Comparison of ENCODE assay signal across 9 mouse cellular contexts in the genomic region with DNA sequence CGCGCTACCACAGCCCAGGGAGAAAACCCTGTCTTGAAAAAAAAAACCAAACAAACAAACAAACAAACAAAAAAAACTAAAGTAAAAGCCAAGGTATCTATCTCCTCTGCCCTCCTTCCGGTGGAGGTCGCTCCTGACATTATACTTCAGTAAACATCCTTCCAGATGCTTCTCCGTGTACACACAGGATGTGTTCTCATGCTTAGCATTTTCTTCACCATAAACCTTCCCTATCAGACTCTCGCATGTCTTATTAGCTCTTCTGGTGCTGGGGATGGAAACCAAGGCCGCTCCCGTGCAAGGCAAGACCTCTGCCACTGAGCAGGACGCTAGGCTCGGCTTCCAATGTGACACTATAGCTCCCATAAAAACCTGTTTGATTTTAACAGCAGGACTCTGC. TPM values are rescaled to one million over a fixed set of nuclear protein-coding genes. Genes with fewer than 3 reads are reported as not detected.
DNase-seq lines count a peak whose midpoint lies in the region; ATAC-seq and TF ChIP-seq lines count a peak whose summit lies in the region.
"Had no signal": no experiment of that assay in that cellular context is flagged by ENCODE, and none has a peak within 500 bp of the region (broad histone marks: within the 10 kb centered on the region; RNA-seq: fewer than 3 reads in every experiment).

No protein-coding gene starts in this region.

- TF ChIP-seq POLR2A in thymus, adult 2 months (IDR thresholded peaks at IDR 0.05; ENCODE audit: control insufficient read depth, extremely low read depth, insufficient read depth, low read length, poor library complexity), result no peak

- no peak for TF ChIP-seq CTCF in thymus, adult 2 months (IDR thresholded peaks at IDR 0.05; ENCODE audit: borderline replicate concordance, control insufficient read depth, extremely low read depth, insufficient read depth, low read length, poor library complexity)

- H3K36me3 ChIP-seq in kidney, embryonic 14.5 days (ENCODE audit: control insufficient read depth, insufficient read depth, low read length), result no peaks in the 10 kb centered on the region
- peaks cover 42% of the 10 kb centered on the region for H3K36me3 ChIP-seq in thymus, adult 2 months (ENCODE audit: control insufficient read depth, insufficient read depth, low read length)
- H3K36me3 ChIP-seq in limb, embryonic 15.5 days, result no peaks in the 10 kb centered on the region
- H3K36me3 ChIP-seq: neural tube, embryonic 12.5 days had no signal

- H3K4me1 ChIP-seq in kidney, embryonic 14.5 days (ENCODE audit: control insufficient read depth, insufficient read depth, low read length), result no peaks in the 10 kb centered on the region
- H3K4me1 ChIP-seq in thymus, adult 2 months (replicated peaks; ENCODE audit: control insufficient read depth, insufficient read depth, low read length), result peaks cover 45% of the 10 kb centered on the region
- H3K4me1 ChIP-seq in limb, embryonic 15.5 days, result peaks cover 8% of the 10 kb centered on the region

- no peak overlapping the region for H3K4me2 ChIP-seq in kidney, embryonic 14.5 days (replicated peaks; ENCODE audit: low read depth, low read length)
- H3K4me2 ChIP-seq in limb, embryonic 15.5 days, result no peak overlapping the region
- H3K4me2 ChIP-seq: neural tube, embryonic 12.5 days had no signal

- H3K27ac ChIP-seq in kidney, embryonic 14.5 days (ENCODE audit: low read depth, low read length), result 0 out of 2 replicates have a peak overlapping the region, but pooled peaks have one; percentile 20
- peak overlapping the region; percentile 89 for H3K27ac ChIP-seq in thymus, adult 2 months (ENCODE audit: control insufficient read depth, insufficient read depth, low read length)
- 0 out of 2 replicates have a peak overlapping the region, but pooled peaks have one; percentile 38 for H3K27ac ChIP-seq in limb, embryonic 15.5 days
- H3K27ac ChIP-seq: neural tube, embryonic 12.5 days had no signal

- H3K27me3 ChIP-seq in kidney, embryonic 14.5 days (ENCODE audit: control insufficient read depth, insufficient read depth, low read length), result peaks cover 15% of the 10 kb centered on the region
- no peaks in the 10 kb centered on the region for H3K27me3 ChIP-seq in thymus, adult 2 months (ENCODE audit: control insufficient read depth, insufficient read depth, low read length)
- H3K27me3 ChIP-seq in limb, embryonic 15.5 days, result peaks cover 22% of the 10 kb centered on the region

- H3K9me3 ChIP-seq in kidney, embryonic 14.5 days (ENCODE audit: control insufficient read depth, low read length), result no peaks in the 10 kb centered on the region
- no peaks in the 10 kb centered on the region for H3K9me3 ChIP-seq in limb, embryonic 15.5 days
- H3K9me3 ChIP-seq: neural tube, embryonic 12.5 days had no signal

- no peak for ATAC-seq in kidney, embryonic 14.5 days (ENCODE audit: low FRiP score, low TSS enrichment)
- no peak for ATAC-seq in limb, embryonic 15.5 days (ENCODE audit: insufficient number of reproducible peaks, low FRiP score, low TSS enrichment, low read depth)

- 74% methylated on average over 10 of the region's 10 CpGs for WGBS in kidney, embryonic 14.5 days
- 65% methylated on average over 10 of the region's 10 CpGs for WGBS in thymus, adult 2 months
- 72% methylated on average over 10 of the region's 10 CpGs for WGBS in limb, embryonic 15.5 days

- H3K4me3 ChIP-seq in kidney, embryonic 14.5 days (ENCODE audit: low read length), result no peak overlapping the region
- peak overlapping the region; percentile 65 for H3K4me3 ChIP-seq in thymus, adult 2 months (ENCODE audit: control insufficient read depth, insufficient read depth, low read length)
- no peak overlapping the region for H3K4me3 ChIP-seq in limb, embryonic 15.5 days
- H3K4me3 ChIP-seq: neural tube, embryonic 12.5 days had no signal

- no peak for DNase-seq in kidney, postnatal 4 days
- DNase-seq in thymus, adult 2 months, result peak; percentile 46
- DNase-seq in thymus, postnatal 0 days (ENCODE audit: low spot score), result no peak
- no peak for DNase-seq in right cerebral cortex, postnatal 25 days
- no peak for DNase-seq in spleen, postnatal 10 days (ENCODE audit: low spot score in 2 of 2)
- DNase-seq: cerebellum, postnatal 25 days had no signal

- no peak overlapping the region for H3K9ac ChIP-seq in kidney, embryonic 14.5 days (ENCODE audit: low read depth, low read length)
- no peak overlapping the region for H3K9ac ChIP-seq in limb, embryonic 15.5 days
- H3K9ac ChIP-seq: neural tube, embryonic 12.5 days had no signal

RNA-seq across cellular contexts. Expression of a gene that starts 6.9 kb away (rescaled TPM):
- 1.2 and 1.7 TPM in 2 replicates for polyA plus RNA-seq in kidney, embryonic 14.5 days (2014; fragmentation: Nextera tagmentation; extraction: Ambion mirVana)
- polyA plus RNA-seq in thymus, adult 2 months (2012; rRNA removed), result 189 and 210 TPM in 2 replicates
- 57.5 and 68.6 TPM in 2 replicates for polyA plus RNA-seq in thymus, postnatal 0 days (2015; fragmentation: Nextera tagmentation; extraction: Ambion mirVana)
- polyA plus RNA-seq in limb, embryonic 15.5 days (2015; fragmentation: Nextera tagmentation; extraction: Ambion mirVana), result 4.1 and 5.3 TPM in 2 replicates

RNA-seq across cellular contexts. Expression of a gene that starts 17.6 kb away (rescaled TPM):
- 4.0 and 5.5 TPM in 2 replicates for polyA plus RNA-seq in kidney, embryonic 14.5 days (2014; fragmentation: Nextera tagmentation; extraction: Ambion mirVana)
- 2.9 and 7.7 TPM in 2 replicates for polyA plus RNA-seq in thymus, adult 2 months (2012; rRNA removed)
- polyA plus RNA-seq in thymus, postnatal 0 days (2015; fragmentation: Nextera tagmentation; extraction: Ambion mirVana), result 0.91 and 1.0 TPM in 2 replicates
- polyA plus RNA-seq in limb, embryonic 15.5 days (2015; fragmentation: Nextera tagmentation; extraction: Ambion mirVana), result 7.2 and 11.3 TPM in 2 replicates

Comparison
In these comparisons a context has a peak if more than half of its experiments do, and no peak if none do; other contexts are left out.
1. H3K27ac ChIP-seq: peak in every context shown above with its lines; median percentile 89 in thymus, adult 2 months; 38 in limb, embryonic 15.5 days; 20 in kidney, embryonic 14.5 days.